Mouse (Mus musculus): ENCODE data around the gene Cfd.

Gene Cfd

GRCm38 (mm10) chr10:79934272-79934721 lies 43.6 kb downstream of the Cfd start:
- peak; percentile 91 to 97 for DNase-seq

GRCm38 (mm10) chr10:79934794-79935569 lies 44.3 kb downstream of the Cfd start:
- no peak for DNase-seq

GRCm38 (mm10) chr10:79936284-79936910 lies 45.7 kb downstream of the Cfd start:
- DNase-seq: peak in 1 of 2 experiments; percentile 46

- peak; percentile 90 to 94 for DNase-seq
Observed at GRCm38 (mm10) chr10:79936911-79937441, 46.3 kb downstream of the Cfd start.

GRCm38 (mm10) chr10:79937775-79938526 lies 47.3 kb downstream of the Cfd start:
- no peak for DNase-seq

GRCm38 (mm10) chr10:79940749-79941148 lies 50.1 kb downstream of the Cfd start:
- peak; percentile 66 to 77 for DNase-seq
